ENCODE assay signal across 28 mouse cellular contexts in genomic region chr11:116421102-116421501, GRCm38 (mm10). TPM values are rescaled to one million over a fixed set of nuclear protein-coding genes. Genes with fewer than 3 reads are reported as not detected.
"Had no signal": no experiment of that assay in that cellular context is flagged by ENCODE, and none has a peak within 500 bp of the region (broad histone marks: within the 10 kb centered on the region; RNA-seq: fewer than 3 reads in every experiment).

No protein-coding gene starts in this region.

- DNase-seq: gastrocnemius, postnatal 14 days; gastrocnemius, postnatal 36 days; heart, adult 11 months; heart, adult 2 months; heart, postnatal 14 days; heart, postnatal 36 days; kidney, adult 11 months; kidney, adult 2 months; kidney, adult 9 months; kidney, postnatal 14 days; kidney, postnatal 36 days; layer of hippocampus, adult 9-11 months; layer of hippocampus, postnatal 36 days; left cerebral cortex, postnatal 4 days had no signal

- H3K4me2 ChIP-seq: heart, embryonic 11.5 days; heart, embryonic 13.5 days; heart, embryonic 15.5 days; hindbrain, embryonic 12.5 days; hindbrain, embryonic 14.5 days; intestine, embryonic 15.5 days; kidney, embryonic 15.5 days; limb, embryonic 13.5 days; limb, embryonic 15.5 days; liver, embryonic 12.5 days had no signal

- H3K9ac ChIP-seq: heart, embryonic 13.5 days; heart, embryonic 15.5 days; hindbrain, embryonic 12.5 days; hindbrain, embryonic 14.5 days; intestine, embryonic 15.5 days; kidney, embryonic 15.5 days; limb, embryonic 13.5 days; limb, embryonic 15.5 days; liver, embryonic 12.5 days had no signal

- H3K36me3 ChIP-seq: heart, embryonic 13.5 days; heart, embryonic 15.5 days; hindbrain, embryonic 12.5 days; intestine, embryonic 15.5 days; kidney, embryonic 15.5 days; limb, embryonic 13.5 days; limb, embryonic 15.5 days; liver, embryonic 12.5 days had no signal

- H3K4me3 ChIP-seq: heart, adult 2 months; heart, embryonic 13.5 days; heart, embryonic 15.5 days; hindbrain, embryonic 12.5 days; intestine, embryonic 15.5 days; kidney, embryonic 15.5 days; limb, embryonic 13.5 days; limb, embryonic 15.5 days; liver, embryonic 12.5 days had no signal

- H3K9me3 ChIP-seq: heart, embryonic 13.5 days; heart, embryonic 15.5 days; hindbrain, embryonic 12.5 days; intestine, embryonic 15.5 days; kidney, embryonic 15.5 days; limb, embryonic 13.5 days; limb, embryonic 15.5 days; liver, embryonic 12.5 days had no signal

- H3K27ac ChIP-seq: heart, adult 2 months; heart, embryonic 13.5 days; heart, embryonic 15.5 days; hindbrain, embryonic 12.5 days; hindbrain, embryonic 14.5 days; kidney, embryonic 15.5 days; kidney, postnatal 0 days; limb, embryonic 13.5 days; limb, embryonic 15.5 days; liver, embryonic 12.5 days had no signal

- ATAC-seq: hindbrain, embryonic 16.5 days; inflammation-experienced regulatory T-cells, adult 6 months; liver, embryonic 12.5 days had no signal

- H3K27me3 ChIP-seq: heart, embryonic 13.5 days; heart, embryonic 15.5 days; hindbrain, embryonic 12.5 days; intestine, embryonic 15.5 days; kidney, embryonic 15.5 days; limb, embryonic 13.5 days; limb, embryonic 15.5 days; liver, embryonic 12.5 days had no signal

RNA-seq across cellular contexts. Expression of gene Qrich2, which starts 44.9 kb away (rescaled TPM):
- polyA plus RNA-seq: heart, embryonic 13.5 days; heart, embryonic 15.5 days; heart, postnatal 0 days; hindbrain, embryonic 14.5 days; inflammation-experienced regulatory T-cells, adult 6 months; liver, embryonic 12.5 days had no signal
